Mouse (Mus musculus) testis, adult 2 months (tissue): ENCODE results near the gene Tnnt1. TPM values are rescaled to one million over a fixed set of nuclear protein-coding genes. Genes with fewer than 3 reads are reported as not detected.

ENCODE experiments used
- H3K27ac ChIP-seq: fragments of 200-500 bp; 2 replicates; pipeline ENCODE4 v1.5.1; 2012; ENCODE audit warnings: low read depth, low read length; ENCODE audit not compliant: control insufficient read depth, insufficient read depth
- H3K27me3 ChIP-seq: fragments of 200-500 bp; 2 replicates; pipeline ENCODE4 v1.6.1; 2012; ENCODE audit warnings: mild to moderate bottlenecking, low read length, moderate library complexity; ENCODE audit not compliant: control insufficient read depth, insufficient read depth
- H3K36me3 ChIP-seq: fragments of 200-500 bp; 2 replicates; pipeline ENCODE4 v1.6.1; 2012; ENCODE audit warnings: mild to moderate bottlenecking, low read length; ENCODE audit not compliant: control insufficient read depth, insufficient read depth
- H3K4me1 ChIP-seq: fragments of 200-500 bp; 2 replicates; pipeline ENCODE4 v1.6.1; 2012; ENCODE audit warnings: low read length; ENCODE audit not compliant: control insufficient read depth, insufficient read depth
- H3K4me3 ChIP-seq: fragments of 200-500 bp; 2 replicates; pipeline ENCODE4 v1.5.1; 2012; ENCODE audit warnings: low read depth, mild to moderate bottlenecking, low read length, moderate library complexity, mixed read lengths; ENCODE audit not compliant: control insufficient read depth
- CTCF ChIP-seq: fragments of 200-500 bp; IDR thresholded peaks from 2 replicates; pipeline ENCODE4 v1.5.1; 2012; ENCODE audit warnings: low read depth, mild to moderate bottlenecking, inconsistent platforms, low read length, moderate library complexity; ENCODE audit not compliant: control insufficient read depth, insufficient read depth, insufficient replicate concordance
- POLR2A ChIP-seq: fragments of 200-500 bp; IDR thresholded peaks from 2 replicates; pipeline ENCODE4 v1.6.1; 2012; ENCODE audit warnings: low read depth, mild to moderate bottlenecking, inconsistent platforms, low read length, moderate library complexity; ENCODE audit not compliant: control insufficient read depth
- polyA plus RNA-seq: library from polyadenylated mRNA; depleted of rRNA; stranded (reverse); fragments of >200 nt; gene quantifications from 2 replicates; pipeline ENCODE4 v1.2.3, GENCODE M21; 2012

The Tnnt1 gene
- polyA plus RNA-seq, 1 experiment = 0.62 TPM

DNA sequence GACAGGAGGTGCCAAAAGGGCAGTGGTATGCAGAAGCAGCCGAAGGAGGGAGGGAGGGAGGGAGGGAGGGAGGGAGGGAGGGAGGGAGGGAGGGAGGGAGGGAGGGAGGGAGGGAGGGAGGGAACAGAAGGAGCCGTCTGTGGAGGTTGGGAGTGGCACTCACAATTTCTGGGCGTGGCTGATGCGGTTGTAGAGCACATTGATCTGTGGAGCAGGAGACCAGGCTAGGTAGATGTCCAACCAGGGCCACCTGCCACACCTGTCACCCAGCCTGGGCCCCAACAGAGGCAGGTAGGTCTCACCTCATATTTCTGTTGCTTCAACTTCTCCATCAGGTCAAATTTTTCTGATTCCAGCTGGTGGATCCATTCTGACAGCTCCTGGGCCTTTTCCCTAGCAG lies 9.0 kb downstream of the Tnnt1 start:
- no peak for TF ChIP-seq CTCF
- no peak for TF ChIP-seq POLR2A
- H3K4me1 ChIP-seq = peaks cover 16% of the 10 kb centered on the region
- no peak overlapping the region for H3K4me3 ChIP-seq
- H3K27ac ChIP-seq = no peak overlapping the region
- no peaks in the 10 kb centered on the region for H3K27me3 ChIP-seq
- no peaks in the 10 kb centered on the region for H3K36me3 ChIP-seq

DNA sequence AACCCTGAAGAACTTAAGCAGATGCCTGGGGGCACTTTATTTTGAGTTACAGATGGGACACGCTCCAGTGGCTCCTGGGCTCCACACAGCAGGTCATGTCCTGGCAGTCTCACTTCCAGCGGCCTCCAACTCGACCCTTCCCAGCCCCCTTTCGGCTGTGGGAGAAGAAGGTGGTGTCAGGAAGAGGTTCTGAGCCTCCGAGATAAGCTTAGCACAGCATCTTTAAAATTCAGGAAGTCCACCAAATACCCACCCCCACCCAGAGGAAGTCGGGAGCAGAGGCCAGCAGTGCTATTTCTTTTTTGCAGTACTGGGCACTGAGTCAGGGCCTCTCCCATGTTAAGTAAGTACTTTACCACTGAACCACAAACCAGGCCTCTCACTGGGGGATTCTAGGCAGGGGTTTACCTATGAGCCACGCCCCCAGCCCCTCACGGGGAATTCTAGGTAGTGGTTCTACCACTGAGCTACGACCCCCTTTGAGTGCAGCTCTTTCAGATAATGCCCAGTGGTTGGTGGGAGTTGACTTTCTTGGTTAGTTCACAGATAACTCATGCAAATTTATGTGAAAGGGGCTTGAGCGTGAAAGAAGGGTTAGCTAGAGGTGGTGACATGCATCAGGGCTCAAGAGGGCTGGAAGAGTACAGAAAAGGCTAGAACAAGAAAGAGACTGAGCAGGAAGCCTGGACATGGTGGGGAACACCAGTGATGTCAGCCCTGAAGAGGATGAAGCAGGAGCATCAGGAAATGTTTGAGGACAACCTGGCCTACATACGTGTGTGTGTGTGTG lies 11.3 kb downstream of the Tnnt1 start:
- Histone ChIP-seq H3K4me3 (no peak overlapping the region), H3K36me3 (no peaks in the 10 kb centered on the region), H3K4me1 (peaks cover 19% of the 10 kb centered on the region), H3K27ac (no peak overlapping the region), H3K27me3 (no peaks in the 10 kb centered on the region)
- TF ChIP-seq POLR2A = no peak
- TF ChIP-seq CTCF = no peak

DNA sequence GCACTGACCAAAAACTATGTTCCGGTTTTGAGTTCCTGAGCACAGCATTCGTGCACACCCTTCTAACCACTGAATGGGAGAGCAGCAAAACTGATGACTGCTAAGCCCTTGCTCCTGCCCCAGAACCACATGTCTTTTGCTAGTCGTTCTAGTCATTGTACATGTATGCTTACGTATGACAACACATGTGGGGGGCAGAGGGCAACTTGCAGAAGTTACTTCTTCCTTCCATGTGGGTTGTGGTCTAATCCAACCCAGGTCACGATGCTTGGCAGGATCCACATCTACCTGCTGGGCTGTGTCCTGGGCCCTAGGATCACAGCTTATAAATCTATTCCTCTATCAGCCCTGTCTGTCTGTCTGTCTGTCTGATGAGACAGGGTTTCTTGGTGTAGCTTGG lies 12.3 kb downstream of the Tnnt1 start:
- no peak for TF ChIP-seq CTCF
- TF ChIP-seq POLR2A = no peak
- Histone ChIP-seq H3K36me3 (no peaks in the 10 kb centered on the region), H3K27ac (no peak overlapping the region), H3K4me1 (peaks cover 21% of the 10 kb centered on the region), H3K4me3 (no peak overlapping the region), H3K27me3 (no peaks in the 10 kb centered on the region)

DNA sequence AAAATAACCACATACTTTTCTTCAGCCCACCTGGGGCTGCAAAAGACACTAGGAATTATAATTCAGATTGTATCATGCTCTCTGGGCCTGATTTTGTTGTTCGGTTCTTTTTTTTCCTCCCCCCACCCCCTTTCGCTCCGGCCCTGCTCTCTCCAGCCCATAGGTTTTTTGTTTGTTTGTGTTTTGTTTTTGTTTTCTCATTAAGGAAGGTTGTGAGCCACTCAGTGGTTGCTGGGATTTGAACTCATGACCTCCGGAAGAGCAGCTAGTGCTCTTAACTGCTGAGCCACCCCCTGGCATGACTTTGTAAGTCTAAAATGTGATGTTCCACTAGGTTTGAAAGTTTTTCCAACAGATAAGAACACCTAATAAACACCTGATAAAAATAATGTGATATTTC lies 13.1 kb downstream of the Tnnt1 start:
- H3K4me3 ChIP-seq = no peak overlapping the region
- H3K36me3 ChIP-seq = no peaks in the 10 kb centered on the region; the same call in 1 of the 2 replicates
- TF ChIP-seq CTCF (no peak), POLR2A (no peak)
- H3K27ac ChIP-seq = no peak overlapping the region
- peaks cover 15% of the 10 kb centered on the region for H3K4me1 ChIP-seq
- no peaks in the 10 kb centered on the region for H3K27me3 ChIP-seq

DNA sequence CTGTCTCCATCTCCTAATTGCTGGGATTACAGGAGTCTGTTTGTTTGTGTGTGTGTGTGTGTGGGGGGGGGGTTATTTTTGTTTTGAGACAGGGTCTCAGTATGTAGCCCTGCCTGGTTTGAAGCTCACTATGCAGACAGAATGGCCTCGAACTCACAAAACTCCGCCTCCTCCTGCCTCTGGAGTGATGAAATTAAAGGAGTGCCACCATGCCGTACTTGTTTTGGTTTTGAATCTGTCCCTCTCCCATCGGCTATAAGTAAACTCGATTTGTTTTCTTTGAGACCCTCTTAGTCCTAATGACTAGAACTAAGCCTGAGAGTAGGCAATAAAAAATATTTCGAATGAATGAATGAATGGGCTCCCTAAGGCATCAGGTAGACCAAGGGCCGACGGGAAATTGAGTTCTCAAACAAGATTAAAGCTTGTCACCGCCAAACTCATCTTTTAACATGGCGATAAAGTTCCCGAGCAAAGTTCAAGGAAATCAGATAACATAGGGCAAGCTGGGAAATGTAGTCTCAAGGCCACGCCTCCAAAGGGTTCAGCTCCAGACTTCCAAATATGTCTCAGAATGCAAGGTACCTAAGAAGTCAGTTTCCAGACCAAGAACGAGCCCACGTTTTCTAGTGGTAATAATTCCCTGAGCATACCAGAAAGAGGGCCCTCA lies 13.6 kb downstream of the Tnnt1 start:
- TF ChIP-seq CTCF (no peak), POLR2A (no peak)
- Histone ChIP-seq H3K4me1 (peaks cover 15% of the 10 kb centered on the region), H3K36me3 (no peaks in the 10 kb centered on the region; the same call in 1 of the 2 replicates), H3K27ac (no peak overlapping the region), H3K4me3 (peak overlapping the region; percentile 90), H3K27me3 (no peaks in the 10 kb centered on the region)

DNA sequence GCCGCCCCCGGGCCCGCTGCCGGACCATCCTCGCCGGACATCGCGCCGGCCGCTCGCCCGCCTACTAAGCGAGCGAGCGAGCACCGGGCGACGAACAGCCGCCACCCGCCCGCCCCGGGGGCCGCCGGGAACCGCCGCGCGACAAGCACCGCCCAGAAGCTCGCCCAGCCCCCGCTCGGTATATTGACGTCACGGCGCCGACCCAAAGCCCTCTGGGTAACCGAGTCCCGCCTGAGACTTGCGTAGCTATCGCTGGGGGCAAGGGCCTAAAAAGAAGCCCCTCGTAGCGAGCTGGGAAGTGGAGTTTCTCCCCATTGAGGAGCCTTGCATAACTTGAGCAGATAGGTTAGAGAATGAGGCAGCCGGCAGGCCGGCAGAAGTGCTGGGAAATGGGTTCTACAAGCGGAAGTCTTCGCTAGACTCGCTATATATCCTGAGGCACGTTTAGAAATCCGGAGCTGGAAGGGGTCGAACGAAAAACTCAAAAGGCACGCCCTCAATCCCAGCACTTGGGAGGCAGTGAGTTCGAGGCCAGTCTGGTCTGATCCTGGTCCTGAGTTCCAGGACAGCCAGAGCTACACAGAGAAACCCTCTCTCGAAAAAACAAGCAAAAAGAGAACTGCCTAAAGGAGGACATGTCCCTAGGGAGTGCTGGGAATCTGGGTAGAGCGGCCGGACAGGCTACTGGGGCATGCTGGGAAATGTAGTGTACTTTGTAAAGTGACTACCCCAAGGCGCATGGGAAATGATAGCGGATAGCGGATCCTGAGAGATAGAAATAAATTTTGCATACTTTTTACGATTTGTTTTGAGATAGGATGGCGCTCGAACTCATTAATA lies 14.4 kb downstream of the Tnnt1 start, which contains the start of gene Ppp1r12c:
Ppp1r12c (minus strand) TSS at position 123 of the 840 bp plus-strand sequence.
- peaks cover 18% of the 10 kb centered on the region for H3K4me1 ChIP-seq
- no peaks in the 10 kb centered on the region; the same call in none of the 2 replicates for H3K36me3 ChIP-seq
- H3K4me3 ChIP-seq = peak within 1 kb of the TSS; percentile 90
- H3K27ac ChIP-seq = peak within 1 kb of the TSS; percentile 95
- TF ChIP-seq CTCF (no peak), POLR2A (peak; percentile 75)
- H3K27me3 ChIP-seq = no peaks in the 10 kb centered on the region
